Mouse (Mus musculus) megakaryocyte progenitor cell, adult 5-6 weeks (primary cell): ENCODE results near the gene Caprin1. TPM values are rescaled to one million over a fixed set of nuclear protein-coding genes. Genes with fewer than 3 reads are reported as not detected.

Source experiments
- ATAC-seq: replicated peaks from 2 replicates; pipeline ENCODE4 v1.8.0; 2016; ENCODE audit warnings: mild to moderate bottlenecking, moderate TSS enrichment, inconsistent platforms; ENCODE audit not compliant: poor library complexity
- total RNA-seq, 2 experiments: library from RNA; stranded (forward) in 1 of 2; stranded (reverse) in 1 of 2; fragments of 157-497, 149-512 nt in 1 of 2; fragments of 200-1000 nt in 1 of 2; gene quantifications; 2 replicates each; pipeline versions ENCODE4 v1.2.3 to v1.2.4; 2015 to 2017

The Caprin1 gene
- total RNA-seq (2015), result 402 and 462 TPM in 2 replicates
- 443 and 535 TPM in 2 replicates for total RNA-seq (2017)

GRCm38 (mm10) chr2:103797491-103798009 is at the start of gene Caprin1:
Caprin1 (minus strand) TSS chr2:103797649.
- peak; percentile 77 for ATAC-seq

GRCm38 (mm10) chr2:103846875-103847274 is 49.4 kb upstream of the Caprin1 start:
- no peak for ATAC-seq

- no peak for ATAC-seq
These were observed 48.8 kb upstream of the Caprin1 start for GRCm38 (mm10) chr2:103846271-103846670.

- no peak for ATAC-seq
These were observed 46.6 kb upstream of the Caprin1 start for GRCm38 (mm10) chr2:103844016-103844415.

- no peak for ATAC-seq
These were observed 45.9 kb upstream of the Caprin1 start for GRCm38 (mm10) chr2:103843321-103843720.

- peak; percentile 90 for ATAC-seq
These were observed 44.9 kb upstream of the Caprin1 start for GRCm38 (mm10) chr2:103842299-103842698.

GRCm38 (mm10) chr2:103838483-103838882 is 41.0 kb upstream of the Caprin1 start:
- no peak for ATAC-seq

GRCm38 (mm10) chr2:103837166-103837565 is 39.7 kb upstream of the Caprin1 start:
- no peak for ATAC-seq

- ATAC-seq, result no peak
These were observed 38.4 kb upstream of the Caprin1 start for GRCm38 (mm10) chr2:103835614-103836395.

GRCm38 (mm10) chr2:103833816-103834445 is 36.5 kb upstream of the Caprin1 start:
- peak; percentile 78 for ATAC-seq

GRCm38 (mm10) chr2:103832899-103833298 is 35.5 kb upstream of the Caprin1 start:
- no peak for ATAC-seq

- ATAC-seq, result peak; percentile 73
These were observed 31.5 kb upstream of the Caprin1 start for GRCm38 (mm10) chr2:103828900-103829299.

- ATAC-seq, result peak; percentile 31; the same call in 1 of the 2 replicates
These were observed 27.5 kb upstream of the Caprin1 start for GRCm38 (mm10) chr2:103824916-103825315.

- ATAC-seq, result peak; percentile 48; the same call in 1 of the 2 replicates
These were observed 25.1 kb upstream of the Caprin1 start for GRCm38 (mm10) chr2:103822560-103822959.

GRCm38 (mm10) chr2:103817145-103817895 is 19.9 kb upstream of the Caprin1 start:
- ATAC-seq, result no peak

GRCm38 (mm10) chr2:103815976-103816375 is 18.5 kb upstream of the Caprin1 start:
- 0 out of 2 replicates have a peak, but pooled peaks have one; percentile 26 for ATAC-seq

GRCm38 (mm10) chr2:103811465-103812191 is 14.2 kb upstream of the Caprin1 start:
- no peak for ATAC-seq

GRCm38 (mm10) chr2:103810412-103810811 is 13.0 kb upstream of the Caprin1 start:
- ATAC-seq, result 0 out of 2 replicates have a peak, but pooled peaks have one; percentile 14

- ATAC-seq, result no peak
These were observed 11.0 kb upstream of the Caprin1 start for GRCm38 (mm10) chr2:103808466-103808865.

GRCm38 (mm10) chr2:103803770-103804530 is 6.5 kb upstream of the Caprin1 start:
- no peak for ATAC-seq
